Mouse (Mus musculus) T-cell, adult 2 months (primary cell): ENCODE measurements around the gene Pik3ap1.

Experiments
- DNase-seq: peaks from one replicate; pipeline ENCODE4 v3.0.0; 2022; ENCODE audit warnings: low spot score

Pik3ap1 gene

DNA sequence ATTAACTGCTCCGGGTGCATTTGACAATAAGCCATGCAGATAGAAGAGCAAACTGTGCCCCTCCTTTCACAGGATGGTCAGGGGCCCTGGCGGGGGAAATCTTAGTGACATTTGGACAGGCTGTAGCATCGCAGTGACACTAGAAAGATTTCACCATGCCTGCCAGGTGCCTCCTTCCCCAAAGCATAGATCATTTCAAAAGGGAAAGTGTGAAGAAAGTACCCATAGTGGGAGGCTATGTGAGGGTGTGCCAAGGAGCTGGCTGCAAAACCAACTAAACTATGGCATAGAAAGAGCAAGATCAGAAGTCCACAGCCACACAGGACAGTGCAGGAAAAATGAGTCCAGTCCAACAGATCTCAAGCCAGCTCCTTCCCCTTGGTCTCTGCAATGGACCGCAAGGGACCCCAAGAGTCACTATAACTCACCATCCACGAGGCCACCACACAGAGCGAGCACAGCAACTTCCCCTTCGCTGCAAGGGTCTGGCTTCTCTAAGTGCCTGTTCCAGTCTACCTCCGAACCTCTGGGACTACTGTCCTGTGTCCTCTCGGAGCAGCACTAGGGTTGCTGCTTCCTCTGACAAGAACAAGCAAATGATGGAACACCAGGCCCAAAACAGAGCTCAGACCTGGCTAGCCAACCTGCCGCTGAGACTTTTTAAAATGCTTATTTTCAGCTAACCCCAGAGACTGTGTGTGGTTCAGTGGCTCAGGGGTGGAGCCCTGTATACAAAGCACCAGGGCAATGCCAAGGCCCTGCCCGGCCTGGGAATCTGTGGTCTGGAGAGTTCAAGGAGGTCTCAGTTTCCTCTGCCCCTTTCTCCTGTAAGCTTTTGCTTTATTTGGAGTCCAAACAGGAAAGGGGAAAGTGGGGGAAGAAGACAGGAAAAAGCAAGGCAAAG lies 15.1 kb downstream of the Pik3ap1 start:
- no peak for DNase-seq

DNA sequence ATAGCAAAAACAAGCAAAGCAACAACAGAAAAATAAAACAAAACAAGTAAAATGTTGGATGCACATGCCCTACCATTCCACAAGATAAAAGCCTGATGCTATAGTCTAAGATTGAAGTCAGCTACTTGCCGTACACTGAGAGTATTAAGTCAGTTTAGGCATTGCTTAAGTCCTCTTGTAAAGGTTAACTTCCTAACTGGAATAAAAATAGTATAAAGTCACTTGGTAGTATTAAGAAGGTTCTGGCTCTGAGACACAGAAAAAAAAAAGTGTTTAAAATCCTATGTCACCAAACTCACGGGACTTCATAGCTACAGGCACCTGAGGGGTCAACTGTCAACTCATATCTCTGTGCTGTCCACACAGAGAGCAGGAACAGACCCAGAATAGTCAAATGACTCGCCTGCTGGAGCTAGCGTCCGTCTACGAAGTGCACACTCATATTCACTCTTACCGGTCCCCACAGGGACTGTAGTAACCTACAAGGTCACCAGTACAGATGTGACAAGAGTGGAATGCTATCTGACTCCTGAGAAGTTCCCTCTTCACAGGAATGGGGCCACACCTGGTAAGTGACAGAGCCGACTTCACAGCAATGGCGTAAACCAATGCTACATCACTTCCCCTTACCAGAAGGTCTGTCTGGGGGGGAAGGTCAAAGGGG lies 17.9 kb downstream of the Pik3ap1 start:
- no peak for DNase-seq

DNA sequence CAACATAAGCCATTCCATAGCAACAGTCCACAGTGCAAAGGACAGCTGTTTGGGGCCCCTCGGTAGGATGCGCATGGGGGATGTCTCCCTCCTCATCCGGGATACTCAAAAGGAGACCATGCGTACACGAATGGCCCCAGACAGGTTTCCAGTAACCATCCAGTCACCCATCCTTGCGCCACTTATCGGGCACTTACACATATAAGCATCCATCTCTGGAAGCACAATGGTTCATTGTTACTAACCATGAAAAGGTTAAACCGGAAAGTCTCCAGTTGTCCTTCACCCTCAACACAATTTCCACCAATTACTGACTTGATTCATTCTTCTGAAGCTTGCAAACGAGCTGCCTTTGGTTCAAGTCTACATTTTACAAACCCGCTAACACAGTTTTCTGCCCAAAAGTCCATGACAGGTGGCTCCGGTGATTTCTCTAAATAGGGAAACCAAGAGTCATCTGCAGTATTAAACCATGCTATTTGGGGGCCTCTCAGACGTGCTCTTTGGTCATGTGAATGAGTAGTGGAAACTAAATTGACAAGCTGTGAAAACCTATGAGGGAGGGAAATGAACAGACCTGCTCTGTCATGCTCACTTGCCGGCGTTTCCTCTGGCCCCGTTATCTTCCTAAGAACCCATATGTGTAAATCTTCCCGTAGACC lies 18.6 kb downstream of the Pik3ap1 start:
- DNase-seq = no peak

DNA sequence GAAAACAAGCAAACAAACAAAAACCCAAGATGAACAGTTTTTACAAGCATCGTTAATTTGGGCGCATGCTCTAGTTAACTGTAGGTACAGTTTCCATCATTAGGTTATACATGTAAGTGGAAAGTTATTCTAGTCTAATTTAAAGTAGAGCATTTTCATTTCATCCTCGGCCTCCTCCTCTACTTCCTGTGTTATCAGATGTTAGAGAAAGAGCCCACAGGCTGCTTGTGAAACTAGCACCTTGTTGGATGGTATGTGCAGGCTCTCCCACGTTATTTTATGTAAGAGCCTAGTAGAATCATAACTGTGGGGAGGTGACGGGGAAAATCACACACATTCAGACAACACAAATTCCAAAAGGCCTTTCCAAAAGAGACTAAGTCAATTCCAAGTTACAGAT lies 19.3 kb downstream of the Pik3ap1 start:
- DNase-seq = no peak

DNA sequence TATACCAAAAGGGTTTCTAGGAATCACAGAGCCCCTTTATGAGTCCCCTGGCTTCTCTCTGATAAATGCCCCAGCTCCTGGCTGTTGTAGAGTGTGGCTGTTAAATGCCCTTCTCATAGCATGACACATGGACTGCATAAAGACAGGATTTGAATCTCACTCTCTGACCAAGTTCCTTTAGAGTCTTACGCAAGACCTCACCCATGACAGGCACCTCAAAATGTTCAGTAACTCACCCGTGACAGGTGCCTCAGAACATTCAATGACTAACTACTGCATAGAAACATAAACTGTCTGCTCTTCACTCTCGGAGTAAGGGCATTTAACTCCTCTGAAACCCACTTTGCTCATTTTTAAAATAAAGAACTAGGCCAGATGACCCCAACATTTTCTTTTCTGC lies 20.4 kb downstream of the Pik3ap1 start:
- DNase-seq = no peak

DNA sequence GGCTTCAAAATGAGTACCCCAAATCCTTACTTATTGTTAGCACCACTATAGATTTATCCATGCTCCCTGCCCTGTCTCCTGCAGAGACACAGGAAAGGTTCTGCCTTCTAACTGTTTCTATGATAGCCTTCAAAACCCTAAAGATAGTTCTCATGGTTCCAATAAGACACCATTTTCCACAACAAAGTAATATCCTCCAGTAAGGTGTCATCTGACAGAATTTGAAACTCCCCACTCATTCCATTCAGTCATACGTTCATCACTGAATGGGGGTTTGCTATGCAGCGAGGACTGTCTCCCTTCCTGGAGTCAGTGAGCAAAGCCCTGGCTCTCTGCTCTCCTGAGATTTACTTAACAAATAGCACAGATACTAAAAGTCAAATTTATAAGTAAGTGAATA lies 21.9 kb downstream of the Pik3ap1 start:
- no peak for DNase-seq

DNA sequence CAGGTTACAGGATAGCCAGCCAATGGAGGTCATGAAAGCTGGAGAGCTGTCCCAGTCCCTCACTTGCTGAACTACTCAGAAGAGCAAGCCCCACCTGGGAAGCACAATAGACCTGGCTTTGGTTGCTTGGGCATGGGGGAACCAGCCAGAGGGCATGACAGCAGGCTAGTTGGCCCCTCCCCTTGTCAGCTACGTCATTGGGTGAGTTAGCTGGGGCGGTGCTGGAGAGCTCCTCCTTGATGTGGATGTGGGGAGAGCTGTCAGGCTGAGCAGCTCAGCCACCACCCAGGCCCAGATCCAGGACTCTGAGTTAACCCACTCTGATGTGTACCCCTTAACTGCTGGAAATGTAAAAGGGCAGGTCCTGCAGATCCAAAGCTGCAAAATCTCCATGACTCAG lies 24.4 kb downstream of the Pik3ap1 start:
- peak; percentile 23 for DNase-seq

DNA sequence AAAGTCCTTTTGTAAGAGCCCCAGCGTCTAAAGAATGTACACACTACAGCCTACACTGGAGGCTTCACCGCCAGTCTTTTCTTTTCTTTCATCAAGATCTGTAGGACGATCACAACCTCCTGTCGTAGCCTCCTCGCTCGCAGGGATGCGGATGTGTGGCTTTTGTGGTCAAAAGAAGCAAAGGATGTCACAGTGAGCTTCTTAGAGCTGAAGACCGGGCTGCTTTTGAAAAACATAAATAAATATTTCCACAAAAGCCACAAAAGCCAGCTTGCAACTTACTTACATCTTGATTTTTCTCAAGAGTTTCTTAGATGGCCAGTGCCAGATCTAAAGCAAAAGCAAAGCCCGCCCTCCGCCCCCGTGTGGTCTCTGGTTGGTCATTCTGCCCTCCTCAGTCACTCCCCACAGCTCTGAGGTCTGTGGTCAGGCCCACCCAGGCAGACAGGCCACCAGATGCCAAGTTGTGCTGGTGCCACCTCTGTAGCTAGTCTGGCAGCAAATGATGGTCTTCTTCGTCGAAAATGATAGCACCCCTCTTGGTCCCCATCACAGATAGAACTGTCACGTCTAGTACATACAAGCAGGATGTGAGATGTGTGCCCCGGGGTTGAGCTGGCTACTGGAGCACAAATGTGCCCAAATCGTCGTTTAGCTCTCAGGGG lies 30.5 kb downstream of the Pik3ap1 start:
- peak; percentile 87 for DNase-seq

DNA sequence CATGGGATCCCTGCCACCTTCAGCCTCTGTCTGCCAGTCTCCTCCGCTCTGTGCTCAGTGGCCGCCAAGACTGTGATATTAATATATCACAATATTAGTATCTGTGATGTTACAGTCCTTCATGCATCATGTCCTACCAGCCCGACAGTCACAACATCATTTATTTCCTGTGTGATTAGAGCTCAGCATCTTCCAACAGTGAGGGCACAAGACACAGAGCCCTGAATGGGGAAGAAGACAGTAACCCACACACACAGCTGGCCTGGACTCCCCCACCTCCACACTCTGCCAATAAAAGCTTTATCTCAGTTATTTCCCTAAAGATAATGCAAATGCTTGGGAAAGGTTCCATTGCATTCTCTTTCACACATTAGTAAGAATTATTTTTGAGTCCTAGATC lies 35.3 kb downstream of the Pik3ap1 start:
- no peak for DNase-seq

DNA sequence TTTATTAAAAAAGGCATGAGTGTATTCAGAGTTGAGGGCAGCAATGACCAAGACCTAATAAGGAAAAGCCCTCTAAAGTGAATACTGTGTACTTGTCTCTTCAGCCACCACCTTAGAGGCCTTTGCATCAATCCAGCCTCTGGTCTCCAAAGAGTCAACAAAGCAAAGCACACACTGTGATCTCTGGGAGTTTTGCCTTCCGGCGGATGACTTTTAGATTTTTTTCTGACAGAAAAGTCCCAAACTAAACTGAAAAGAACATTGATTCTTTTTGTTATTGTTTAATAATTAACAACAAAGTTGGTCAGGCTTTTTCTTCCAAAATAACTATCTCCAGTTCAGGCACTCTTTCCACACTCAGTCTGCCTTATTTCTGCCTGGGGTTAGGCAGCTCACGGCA lies 36.7 kb downstream of the Pik3ap1 start:
- no peak for DNase-seq

DNA sequence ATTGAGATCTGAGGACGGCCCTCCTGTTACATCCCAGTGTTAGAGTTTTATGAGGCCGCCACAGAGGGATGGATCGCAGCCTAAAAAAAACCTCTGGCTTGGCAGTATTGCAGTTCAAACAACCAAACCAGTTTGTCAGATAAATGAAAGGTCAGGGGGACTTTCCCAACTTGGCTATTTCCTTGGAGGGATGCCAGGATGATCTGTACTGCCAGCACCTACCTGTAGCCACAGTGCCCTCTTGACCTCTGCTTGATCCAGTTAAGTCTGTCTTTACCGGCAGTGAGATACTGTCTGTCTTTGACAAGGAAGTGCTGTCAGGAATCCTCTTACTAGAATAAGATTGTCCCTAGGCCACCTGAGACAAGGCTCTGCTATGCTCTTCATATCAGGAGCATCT lies 37.6 kb downstream of the Pik3ap1 start:
- no peak for DNase-seq

DNA sequence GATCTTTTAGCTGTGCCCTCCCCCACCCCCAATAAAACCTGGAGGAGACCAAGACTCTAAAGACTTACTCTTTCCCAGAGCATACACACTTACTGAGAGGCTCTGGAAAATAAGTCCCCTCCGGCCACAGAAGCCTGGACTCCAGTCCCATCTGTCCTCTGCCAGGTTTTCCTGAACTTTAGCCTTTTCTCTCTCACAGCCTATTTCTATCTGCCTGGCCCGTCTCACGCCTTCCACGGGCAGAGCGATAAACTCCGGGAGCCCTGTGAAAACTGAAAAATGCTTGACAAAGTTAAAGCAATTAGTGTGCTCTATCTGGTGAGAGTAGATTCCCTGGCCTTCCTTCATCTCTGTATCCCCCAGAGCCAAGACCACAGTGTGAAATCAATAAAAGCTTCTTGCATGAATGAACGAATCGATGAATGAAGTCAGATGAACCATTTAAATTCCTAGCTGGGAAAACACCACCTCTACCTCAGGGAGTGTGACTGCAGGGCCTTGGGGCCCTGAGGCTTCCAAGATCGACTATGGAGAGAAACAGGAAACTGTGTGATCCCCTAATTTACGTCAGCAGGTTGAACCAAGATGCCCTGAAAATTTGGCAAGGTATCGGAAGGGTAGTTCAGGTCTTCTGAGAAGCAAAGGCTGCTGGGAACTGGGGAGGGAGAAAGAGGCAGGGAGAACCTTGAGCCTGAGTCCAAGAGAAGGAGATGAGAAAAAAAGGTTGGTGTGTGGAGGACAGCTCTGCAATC lies 38.6 kb downstream of the Pik3ap1 start:
- DNase-seq = no peak

DNA sequence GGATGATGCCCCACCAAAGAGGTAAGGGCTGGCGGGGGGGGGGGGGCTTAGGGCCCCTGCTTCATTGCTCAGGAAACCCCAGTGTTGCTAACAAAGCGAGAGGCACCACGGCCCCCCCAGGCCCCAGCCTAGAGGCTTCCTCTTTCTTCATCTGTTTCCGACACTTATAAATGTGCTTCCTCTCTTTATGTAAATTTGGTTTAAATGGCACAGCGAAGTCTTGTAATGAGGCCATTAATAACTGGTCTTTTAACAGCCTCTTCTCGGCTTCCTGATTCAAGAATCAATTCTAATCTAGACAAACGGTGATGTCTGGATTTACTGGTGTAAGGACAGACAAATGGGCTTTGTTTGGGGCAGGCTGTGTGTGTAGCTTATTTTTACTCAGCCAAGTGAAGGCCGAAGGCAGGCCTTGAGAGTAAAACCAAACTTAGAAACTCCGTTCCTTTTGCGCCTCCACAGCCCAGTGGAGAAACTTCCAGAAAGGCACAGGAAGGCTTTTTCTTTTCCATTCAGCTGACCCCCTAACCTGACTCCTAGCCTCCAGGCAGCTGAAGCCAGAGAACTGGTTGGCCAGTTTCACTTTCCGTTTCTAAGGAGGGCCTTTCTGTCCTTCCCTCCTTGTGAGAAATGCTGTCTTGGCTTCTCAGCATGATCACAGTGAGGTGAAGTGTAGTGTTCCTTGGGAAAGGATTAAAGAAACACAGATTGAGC lies 39.7 kb downstream of the Pik3ap1 start:
- peak; percentile 51 for DNase-seq

DNA sequence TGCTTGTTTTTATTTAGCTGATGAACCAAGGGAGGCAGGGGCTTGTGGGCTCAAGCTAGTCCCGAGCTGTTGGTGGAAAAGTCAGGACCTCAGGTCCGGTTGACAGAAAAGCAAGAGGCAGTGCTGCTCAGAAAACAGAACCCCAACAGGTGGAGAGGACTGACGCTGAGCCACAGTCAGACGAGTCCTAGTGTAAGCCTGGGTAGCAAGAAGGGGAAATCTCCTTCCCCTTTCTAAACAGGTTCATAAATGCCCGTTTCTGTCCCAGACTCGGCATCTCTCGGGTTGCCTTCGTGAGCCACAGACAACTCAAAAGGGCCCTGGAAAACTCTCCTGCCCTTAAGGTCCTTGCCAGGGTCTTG lies 40.3 kb downstream of the Pik3ap1 start:
- DNase-seq = no peak

DNA sequence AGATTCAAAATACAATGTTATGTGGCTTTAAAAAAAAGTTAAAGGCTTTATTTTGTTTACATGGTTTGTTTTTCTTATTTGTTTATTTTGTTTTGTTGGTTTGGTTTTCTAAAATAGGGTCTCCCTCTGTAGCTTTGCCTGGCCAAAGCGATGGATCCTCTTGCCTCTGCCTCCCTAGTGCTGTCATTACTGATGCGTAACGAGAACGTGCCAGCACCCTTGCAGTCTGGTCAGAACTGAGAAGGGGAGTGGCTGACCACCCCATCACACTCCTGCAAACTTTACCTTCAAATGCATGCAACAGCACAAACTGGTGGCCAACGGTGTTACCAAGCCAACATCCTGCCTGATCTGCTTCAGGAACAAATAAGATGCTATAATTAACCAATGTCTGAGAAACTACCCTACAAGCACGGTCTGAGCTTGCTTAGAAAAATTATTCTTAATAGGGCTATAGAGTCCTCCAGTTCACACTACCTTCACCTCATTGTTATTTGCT lies 42.3 kb downstream of the Pik3ap1 start:
- DNase-seq = no peak

DNA sequence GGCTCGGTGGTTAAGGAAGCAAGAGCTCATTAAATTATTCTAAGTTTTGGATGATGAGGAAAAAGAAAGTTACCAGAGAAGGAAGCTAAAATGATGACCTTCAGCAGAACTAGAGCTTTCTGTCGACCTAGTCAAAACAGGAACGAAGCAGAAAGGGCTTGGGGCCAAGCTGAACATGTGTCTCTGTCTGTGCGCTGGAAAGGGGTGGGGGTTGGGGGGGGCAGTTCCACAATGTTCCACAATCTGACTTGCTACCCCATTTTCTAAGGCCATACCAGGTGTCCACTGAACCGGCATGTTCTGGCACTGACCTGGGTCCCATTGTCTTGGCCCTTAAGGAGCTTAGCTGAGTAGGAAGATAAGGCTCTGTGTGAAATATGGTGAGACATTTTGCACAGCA lies 43.2 kb downstream of the Pik3ap1 start:
- DNase-seq = no peak

DNA sequence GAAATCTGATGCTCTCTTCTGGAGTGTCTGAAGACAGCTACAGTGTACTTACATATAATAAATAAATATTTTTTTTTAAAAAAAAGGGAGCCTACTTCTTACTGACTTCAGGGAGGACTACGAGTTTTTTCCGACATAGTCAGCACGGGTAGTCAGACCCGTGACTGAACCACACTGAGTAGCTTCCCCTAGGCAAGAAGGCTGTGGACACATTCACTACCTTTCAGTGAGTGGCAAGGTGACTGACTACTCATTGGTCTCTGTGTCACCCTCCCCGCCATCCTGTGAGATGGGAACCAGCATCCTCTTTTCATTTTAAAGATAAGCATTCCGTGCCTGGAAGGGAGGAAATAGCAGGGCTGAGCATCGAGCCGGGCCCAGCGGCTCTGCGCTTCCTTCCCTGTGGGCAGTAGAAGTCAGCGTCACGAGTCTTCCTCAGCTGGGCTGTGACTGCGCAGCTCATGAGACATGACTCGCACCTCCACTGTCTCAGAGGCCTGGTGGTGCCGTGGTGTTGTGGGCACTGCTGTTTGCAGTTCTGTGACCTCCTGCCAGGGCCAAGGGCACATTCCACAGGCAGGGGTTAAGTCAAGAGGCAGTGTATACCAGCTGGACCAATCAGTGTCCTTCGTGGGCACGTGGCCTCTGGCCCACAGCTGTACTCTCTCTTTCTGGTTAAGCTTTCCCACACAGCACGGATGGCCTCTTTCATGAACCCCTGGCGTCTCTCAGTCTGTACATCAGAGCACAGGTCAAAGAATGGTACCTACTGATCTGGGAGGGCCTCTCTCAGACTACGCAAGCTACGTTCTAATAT lies 45.7 kb downstream of the Pik3ap1 start:
- peak; percentile 55 for DNase-seq

DNA sequence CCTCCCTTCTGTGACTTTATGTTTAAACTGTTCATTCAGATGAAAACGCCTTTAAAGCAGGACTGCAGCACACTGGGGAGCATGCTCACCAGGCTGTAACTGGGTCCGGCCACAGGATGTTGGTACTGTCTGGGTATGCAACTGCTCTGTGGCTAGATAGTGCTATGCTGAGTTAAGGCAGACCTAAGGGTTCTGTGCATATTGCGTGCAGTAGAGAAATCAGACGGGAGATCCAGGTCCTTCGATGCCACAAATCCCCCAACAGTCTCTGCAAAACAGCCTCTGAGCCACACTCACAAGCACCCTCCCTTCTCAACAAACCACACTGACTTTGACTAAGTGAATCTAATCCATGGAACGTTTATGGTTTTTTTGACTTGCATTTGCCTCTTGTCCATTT lies 46.5 kb downstream of the Pik3ap1 start:
- no peak for DNase-seq

DNA sequence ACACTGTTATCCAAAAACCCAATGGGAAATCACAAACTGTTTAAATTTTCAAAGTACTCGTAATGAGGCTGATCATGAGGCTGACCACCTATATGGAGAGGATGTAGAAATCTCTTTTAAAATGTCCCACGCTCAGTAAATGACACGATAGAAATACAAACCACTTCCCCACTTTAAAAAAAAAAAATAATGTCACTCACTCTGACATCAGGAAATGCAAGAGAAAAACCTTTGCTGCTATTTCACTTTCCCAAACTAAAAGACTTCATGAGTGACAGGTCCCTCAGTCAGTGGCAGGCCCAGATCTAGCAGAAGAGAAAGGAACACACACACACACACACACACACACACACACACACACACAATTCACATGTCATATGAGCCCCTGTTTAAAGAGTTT lies 49.2 kb downstream of the Pik3ap1 start:
- no peak for DNase-seq

DNA sequence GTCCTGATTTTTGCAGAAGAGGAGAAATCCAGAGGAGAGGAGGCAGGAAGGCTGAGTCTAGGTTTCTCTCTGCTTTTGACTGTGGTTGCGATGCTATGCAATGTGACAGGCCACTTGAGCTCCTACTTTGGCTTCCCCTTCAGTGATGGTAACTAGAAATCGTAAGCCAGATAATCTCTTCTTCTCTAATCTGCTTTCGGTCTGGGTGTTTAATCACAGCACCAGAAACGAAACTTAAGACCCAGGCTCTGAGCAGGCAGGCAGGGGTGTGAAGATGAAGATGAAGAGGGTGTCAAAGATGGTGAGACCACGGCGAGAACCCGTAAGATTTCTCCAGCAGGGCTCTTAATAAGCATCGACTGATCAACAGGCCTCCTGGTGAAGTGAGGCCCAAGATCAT lies 51.9 kb downstream of the Pik3ap1 start:
- DNase-seq = no peak
